Mouse (Mus musculus) G1E (cell line): ENCODE results near the gene Bbs12.

Experiments
- CTCF ChIP-seq: IDR thresholded peaks from 2 replicates; pipeline ENCODE4 v1.5.1; 2012; ENCODE audit warnings: low read depth, low read length, inconsistent platforms, mixed read lengths
- GATA1 ChIP-seq: IDR thresholded peaks from 2 replicates; pipeline ENCODE4 v1.6.1; 2012; ENCODE audit warnings: borderline replicate concordance, low read length, inconsistent platforms, mixed read lengths
- POLR2AphosphoS5 ChIP-seq: IDR thresholded peaks from 2 replicates; pipeline ENCODE4 v1.6.1; 2012; ENCODE audit warnings: low read depth, low read length, inconsistent platforms; ENCODE audit not compliant: insufficient replicate concordance
- TAL1 ChIP-seq: conservative IDR thresholded peaks from 2 replicates; pipeline ENCODE4 v1.6.1; 2012; ENCODE audit warnings: low read depth, low read length, inconsistent platforms, mixed read lengths

- no peak for TF ChIP-seq CTCF
- no peak for TF ChIP-seq GATA1
- TF ChIP-seq TAL1, result no peak
- no peak for TF ChIP-seq POLR2AphosphoS5
These were observed 29.9 kb upstream of the Bbs12 start for GRCm38 (mm10) chr3:37282299-37282922.
